Mouse (Mus musculus): ENCODE measurements around the gene Olfr806. TPM values are rescaled to one million over a fixed set of nuclear protein-coding genes. Genes with fewer than 3 reads are reported as not detected.

The Olfr806 gene
- polyA plus RNA-seq, 1 experiment from 2014 or later: not detected

Small RNA genes within 50 kb of the gene (microRNA-seq; reads per million reads assigned to microRNA genes)
- not detected for gene Gm24485

Other genes starting within 250 kb of the Olfr806 start
- gene Olfr790, start 243.4 kb downstream of the Olfr806 start, polyA plus RNA-seq (2014; fragmentation: Nextera tagmentation; extraction: Ambion mirVana): not detected in 2 replicates
- gene Olfr791, start 220.1 kb downstream of the Olfr806 start, polyA plus RNA-seq (2014; fragmentation: Nextera tagmentation; extraction: Ambion mirVana): not detected in 2 replicates
- gene Olfr792, start 202.8 kb downstream of the Olfr806 start, polyA plus RNA-seq (2014; fragmentation: Nextera tagmentation; extraction: Ambion mirVana): not detected in 2 replicates
- gene Olfr794, start 174.3 kb downstream of the Olfr806 start, polyA plus RNA-seq (2014; fragmentation: Nextera tagmentation; extraction: Ambion mirVana): not detected in 2 replicates
- gene Olfr796, start 129.4 kb downstream of the Olfr806 start, polyA plus RNA-seq (2014; fragmentation: Nextera tagmentation; extraction: Ambion mirVana): not detected in 2 replicates
- not detected in 2 replicates for gene Olfr798, start 114.0 kb downstream of the Olfr806 start, polyA plus RNA-seq (2014; fragmentation: Nextera tagmentation; extraction: Ambion mirVana)
- not detected in 2 replicates for gene Olfr799, start 104.4 kb downstream of the Olfr806 start, polyA plus RNA-seq (2014; fragmentation: Nextera tagmentation; extraction: Ambion mirVana)
- gene Olfr800, start 84.2 kb downstream of the Olfr806 start, polyA plus RNA-seq (2014; fragmentation: Nextera tagmentation; extraction: Ambion mirVana): not detected in 2 replicates
- not detected in 2 replicates for gene Olfr801, start 68.1 kb downstream of the Olfr806 start, polyA plus RNA-seq (2014; fragmentation: Nextera tagmentation; extraction: Ambion mirVana)
- 0.04 TPM in 1 of 2 replicates, not detected in the other for gene Olfr802, start 53.8 kb downstream of the Olfr806 start, polyA plus RNA-seq (2014; fragmentation: Nextera tagmentation; extraction: Ambion mirVana)
- not detected in 2 replicates for gene Olfr803, start 47.6 kb downstream of the Olfr806 start, polyA plus RNA-seq (2014; fragmentation: Nextera tagmentation; extraction: Ambion mirVana)
- gene Olfr804, start 38.7 kb downstream of the Olfr806 start, polyA plus RNA-seq (2014; fragmentation: Nextera tagmentation; extraction: Ambion mirVana): not detected in 2 replicates
- not detected in 2 replicates for gene Olfr805, start 12.5 kb downstream of the Olfr806 start, polyA plus RNA-seq (2014; fragmentation: Nextera tagmentation; extraction: Ambion mirVana)
- not detected in 2 replicates for gene Olfr807, start 15.9 kb upstream of the Olfr806 start, polyA plus RNA-seq (2014; fragmentation: Nextera tagmentation; extraction: Ambion mirVana)
- not detected in 2 replicates for gene Olfr808, start 23.6 kb upstream of the Olfr806 start, polyA plus RNA-seq (2014; fragmentation: Nextera tagmentation; extraction: Ambion mirVana)
- not detected in 2 replicates for gene Olfr809, start 32.7 kb upstream of the Olfr806 start, polyA plus RNA-seq (2014; fragmentation: Nextera tagmentation; extraction: Ambion mirVana)
- gene Olfr810, start 53.0 kb upstream of the Olfr806 start, polyA plus RNA-seq (2014; fragmentation: Nextera tagmentation; extraction: Ambion mirVana): not detected in 2 replicates
- not detected in 2 replicates for gene Olfr811, start 62.5 kb upstream of the Olfr806 start, polyA plus RNA-seq (2014; fragmentation: Nextera tagmentation; extraction: Ambion mirVana)
- not detected in 2 replicates for gene Olfr812, start 104.2 kb upstream of the Olfr806 start, polyA plus RNA-seq (2014; fragmentation: Nextera tagmentation; extraction: Ambion mirVana)
- gene Olfr813, start 113.4 kb upstream of the Olfr806 start, polyA plus RNA-seq (2014; fragmentation: Nextera tagmentation; extraction: Ambion mirVana): not detected in 2 replicates
- gene Olfr814, start 137.9 kb upstream of the Olfr806 start, polyA plus RNA-seq (2014; fragmentation: Nextera tagmentation; extraction: Ambion mirVana): not detected in 2 replicates
- gene Olfr815, start 163.9 kb upstream of the Olfr806 start, polyA plus RNA-seq (2014; fragmentation: Nextera tagmentation; extraction: Ambion mirVana): not detected in 2 replicates
- gene Olfr816, start 173.7 kb upstream of the Olfr806 start, polyA plus RNA-seq (2014; fragmentation: Nextera tagmentation; extraction: Ambion mirVana): not detected in 2 replicates
- gene Olfr818, start 207.2 kb upstream of the Olfr806 start, polyA plus RNA-seq (2014; fragmentation: Nextera tagmentation; extraction: Ambion mirVana): not detected in 2 replicates
- gene Olfr819, start 225.3 kb upstream of the Olfr806 start, polyA plus RNA-seq (2014; fragmentation: Nextera tagmentation; extraction: Ambion mirVana): not detected in 2 replicates
- not detected in 2 replicates for gene Olfr247, start 234.2 kb upstream of the Olfr806 start, polyA plus RNA-seq (2014; fragmentation: Nextera tagmentation; extraction: Ambion mirVana)
- gene Gm10310, start 243.1 kb upstream of the Olfr806 start, polyA plus RNA-seq (2014; fragmentation: Nextera tagmentation; extraction: Ambion mirVana): not detected in 2 replicates